Mouse (Mus musculus) cerebellum, adult 9-11 months (tissue): ENCODE measurements around the gene Rbm20.

Source experiments
- DNase-seq: peaks from one replicate; pipeline ENCODE4 v3.0.0; 2022

Gene Rbm20

GRCm38 (mm10) chr19:53855781-53856180 is 178.7 kb downstream of the Rbm20 start:
- no peak for DNase-seq

- no peak for DNase-seq
Measured at GRCm38 (mm10) chr19:53856794-53857193, 179.7 kb downstream of the Rbm20 start.

GRCm38 (mm10) chr19:53857962-53858361 is 180.9 kb downstream of the Rbm20 start:
- no peak for DNase-seq

DNA sequence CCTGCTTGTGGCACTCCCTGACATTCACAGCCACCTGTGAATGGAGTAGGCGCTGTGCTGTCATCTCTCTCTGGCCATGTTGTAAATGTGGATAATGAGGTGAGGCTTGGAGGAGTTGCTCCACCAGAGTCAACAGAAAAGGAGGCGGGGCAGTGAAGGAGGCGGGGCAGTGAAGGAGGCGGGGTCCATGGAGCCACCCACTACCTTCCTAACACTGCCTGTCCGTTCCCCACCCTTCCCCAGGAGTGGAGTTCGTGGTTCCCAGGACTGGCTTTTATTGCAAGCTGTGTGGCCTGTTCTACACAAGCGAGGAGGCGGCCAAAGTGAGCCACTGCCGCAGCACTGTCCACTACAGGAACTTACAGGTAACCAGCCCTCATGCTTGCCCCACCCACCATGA is 182.0 kb downstream of the Rbm20 start:
- DNase-seq: no peak

DNA sequence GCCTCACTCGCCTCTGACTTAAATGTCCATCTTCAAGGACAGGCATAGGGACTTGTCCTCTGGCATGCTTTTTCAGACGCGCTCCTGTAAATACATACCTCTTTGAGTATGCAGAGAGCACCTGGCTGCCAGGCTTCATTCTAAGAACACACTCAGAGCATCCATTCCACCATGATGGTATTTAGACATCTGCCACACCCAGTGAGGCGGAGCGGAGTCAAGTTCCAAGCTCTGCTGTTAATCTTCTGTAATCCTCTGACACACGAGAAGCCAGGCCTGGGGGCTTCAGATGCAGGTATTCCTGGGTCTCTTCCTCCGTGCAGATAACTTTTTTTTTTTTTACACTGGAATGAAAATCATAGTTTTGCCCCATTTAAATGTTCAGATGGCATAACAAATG is 182.5 kb downstream of the Rbm20 start:
- no peak for DNase-seq

DNA sequence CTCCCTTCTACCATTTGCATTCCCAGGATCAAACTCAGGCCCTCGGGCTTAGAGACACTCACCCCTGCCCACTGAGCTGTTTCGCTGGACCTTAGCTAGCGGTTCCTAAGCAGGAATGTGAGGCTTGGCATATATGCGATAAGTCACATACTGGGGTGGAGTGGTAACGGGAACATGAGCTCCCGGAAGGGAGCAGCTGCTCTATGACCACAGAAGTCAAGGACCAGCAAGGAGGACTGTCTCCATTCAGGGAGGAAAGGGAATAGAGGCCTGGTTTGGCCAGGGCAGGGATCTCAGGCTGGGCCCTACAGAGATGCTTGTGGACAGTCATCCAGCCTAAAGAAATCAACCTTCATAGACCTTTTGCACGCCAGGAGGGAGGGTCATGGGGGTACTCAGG is 184.2 kb downstream of the Rbm20 start:
- DNase-seq: no peak

GRCm38 (mm10) chr19:53862573-53863246 is 185.6 kb downstream of the Rbm20 start:
- DNase-seq: no peak

- no peak for DNase-seq
Measured at GRCm38 (mm10) chr19:53867238-53867637, 190.1 kb downstream of the Rbm20 start.

DNA sequence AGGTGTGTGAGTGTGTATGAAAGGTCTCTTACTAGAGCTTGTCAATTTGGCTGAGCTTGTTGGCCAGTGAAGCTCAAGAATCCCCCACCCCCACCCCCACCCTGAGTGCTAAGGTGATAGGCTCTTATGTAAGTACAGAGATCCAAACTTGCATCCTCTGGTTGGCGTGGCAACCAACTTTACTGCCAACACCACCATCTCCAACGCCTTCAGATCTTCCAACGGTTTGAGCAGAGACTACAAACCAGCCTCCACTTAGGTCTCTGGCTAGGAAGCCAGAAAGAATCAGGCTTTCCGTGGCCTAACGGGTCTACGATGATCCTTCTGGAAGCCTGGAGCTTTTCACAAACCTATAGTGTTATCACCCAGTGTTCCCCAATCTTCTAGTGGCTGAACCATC is 191.0 kb downstream of the Rbm20 start:
- no peak for DNase-seq

DNA sequence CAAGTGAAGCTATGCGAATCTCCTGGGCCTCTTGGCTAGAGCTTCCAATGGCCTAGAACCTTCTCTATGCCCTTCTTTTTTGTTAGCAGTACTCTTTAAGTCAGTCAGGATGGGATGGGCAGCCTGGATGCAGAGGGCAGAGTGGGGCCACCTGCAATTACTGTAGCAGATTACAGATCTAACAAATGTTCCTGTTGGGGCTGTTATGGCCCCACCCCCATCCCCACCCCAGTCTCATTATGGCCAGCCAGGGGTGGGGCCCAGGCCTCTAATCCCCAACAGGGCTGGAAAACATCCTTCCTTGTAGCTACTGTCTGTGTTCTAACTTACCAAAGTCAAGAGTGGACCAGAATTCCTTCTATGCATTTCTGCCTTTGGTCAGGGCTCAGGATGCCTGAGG is 191.7 kb downstream of the Rbm20 start:
- DNase-seq: no peak

DNA sequence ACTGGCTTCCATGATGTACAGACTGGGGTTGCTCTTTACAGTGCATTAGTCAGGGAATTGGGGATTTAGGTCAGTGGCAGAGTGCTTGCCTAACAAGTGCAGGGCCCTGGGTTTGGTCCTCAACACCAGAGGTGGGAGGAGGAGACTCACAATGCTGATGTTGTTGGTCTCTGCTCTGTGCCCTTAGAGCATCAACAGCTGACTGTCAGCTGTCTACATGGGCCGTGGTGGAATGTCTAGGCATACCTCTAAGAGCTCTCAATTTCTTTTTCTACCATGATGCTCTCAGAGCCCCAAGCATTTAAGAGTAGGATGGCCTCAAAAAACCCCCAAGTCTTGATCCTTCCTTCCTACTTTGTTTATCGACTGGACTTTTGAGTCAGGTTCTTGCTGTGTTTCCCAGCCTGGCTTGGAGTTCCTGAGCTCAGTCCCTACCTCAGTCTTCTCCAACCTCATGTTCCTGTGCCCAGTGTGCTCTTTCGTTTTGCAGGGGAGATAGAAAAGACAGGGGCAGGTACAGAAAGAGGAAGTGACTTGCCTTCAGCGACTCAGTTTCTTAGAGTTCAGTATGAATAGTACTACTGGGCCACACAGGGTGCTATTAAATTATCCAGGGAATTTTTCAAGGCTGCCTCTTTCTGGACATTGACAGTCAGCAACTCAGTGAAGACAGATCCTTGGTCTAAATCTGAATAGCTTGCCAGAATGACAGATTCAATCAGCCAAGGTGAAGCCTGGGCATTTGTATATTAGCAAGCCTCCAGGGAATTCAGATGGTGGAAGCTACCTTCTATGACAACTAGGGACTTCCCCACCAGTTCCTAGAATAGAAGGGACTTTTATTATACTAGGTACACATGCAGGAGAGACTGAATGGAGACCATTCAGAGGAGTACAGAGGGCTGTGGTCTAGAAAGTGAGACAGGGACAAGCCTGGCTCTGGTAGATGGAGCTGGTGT is 192.6 kb downstream of the Rbm20 start:
- no peak for DNase-seq

DNA sequence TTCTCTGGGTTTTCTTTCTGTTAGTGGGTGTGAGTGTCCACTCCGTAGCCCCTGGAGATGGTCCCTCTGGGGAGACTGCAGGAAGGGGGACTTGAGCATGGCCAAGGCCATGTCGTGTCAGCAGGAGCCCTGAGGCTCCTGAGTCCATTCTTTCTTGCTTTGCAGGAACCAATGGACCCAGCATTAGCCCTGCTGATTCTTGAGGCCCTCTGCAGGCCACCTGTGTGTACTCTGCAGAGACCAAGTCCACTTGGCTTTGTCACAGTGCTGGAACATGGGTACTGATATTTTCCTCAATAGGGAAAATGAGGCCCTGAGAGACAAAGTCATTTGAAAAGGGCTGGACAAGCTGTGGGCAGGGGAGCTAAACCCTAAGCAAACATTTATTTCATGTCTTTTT is 193.5 kb downstream of the Rbm20 start:
- DNase-seq: no peak

- no peak for DNase-seq
Measured at GRCm38 (mm10) chr19:53871502-53871901, 194.4 kb downstream of the Rbm20 start.

DNA sequence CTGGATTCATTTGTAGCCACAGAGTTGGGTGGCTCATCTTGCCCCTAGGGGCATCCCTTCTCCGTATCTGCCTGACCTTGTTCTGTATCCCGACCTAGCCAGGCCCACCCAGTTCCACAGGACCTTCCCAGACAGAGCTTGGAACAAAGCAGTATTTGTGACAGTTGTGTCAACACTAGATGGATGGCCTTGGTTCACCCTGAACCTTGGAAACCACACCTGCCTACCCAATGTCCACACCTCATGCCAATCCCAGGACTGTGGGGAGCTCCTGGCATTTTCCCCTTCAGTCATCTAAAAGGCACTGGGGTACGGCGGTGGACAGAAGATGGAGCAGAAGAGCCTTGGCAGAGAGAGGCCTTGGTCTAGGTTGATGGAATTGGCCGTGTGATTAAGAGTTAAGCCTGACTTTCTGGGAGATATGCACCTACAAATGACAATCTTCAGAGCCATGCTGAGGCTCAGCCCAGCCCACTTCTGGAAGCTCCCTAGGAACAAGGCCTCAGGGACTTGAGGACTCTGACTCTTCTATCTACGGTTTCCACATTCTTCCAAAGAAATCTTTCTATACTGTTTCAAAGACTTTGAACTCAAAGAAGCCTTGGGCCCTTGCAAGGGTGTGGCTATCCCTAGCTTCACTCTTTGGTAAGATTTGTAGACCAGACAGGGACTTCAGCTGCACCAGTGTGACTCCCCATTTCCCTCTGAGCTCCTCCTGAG is 196.0 kb downstream of the Rbm20 start:
- no peak for DNase-seq

GRCm38 (mm10) chr19:53875246-53875645 is 198.1 kb downstream of the Rbm20 start:
- no peak for DNase-seq

- DNase-seq: no peak
Measured at GRCm38 (mm10) chr19:53877779-53878178, 200.7 kb downstream of the Rbm20 start.

DNA sequence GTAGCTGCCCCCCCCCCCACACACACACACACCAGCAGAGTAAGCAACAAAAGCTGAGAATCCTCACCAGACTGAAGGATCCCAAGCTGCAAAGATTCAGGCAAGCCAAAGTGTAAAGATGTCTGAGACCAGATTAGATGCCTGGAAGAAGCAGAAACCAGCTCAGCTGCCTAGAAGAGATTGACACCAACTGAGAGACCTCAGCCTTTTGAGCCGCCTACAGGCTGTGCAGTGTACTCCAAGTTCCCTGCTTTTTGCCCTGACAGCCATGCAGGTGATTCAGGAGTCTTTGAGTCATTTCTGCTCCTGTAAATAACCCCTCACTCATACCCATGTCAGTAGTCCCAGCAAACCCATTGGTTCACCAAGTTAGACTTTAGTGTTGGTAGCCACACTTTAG is 203.4 kb downstream of the Rbm20 start:
- no peak for DNase-seq

DNA sequence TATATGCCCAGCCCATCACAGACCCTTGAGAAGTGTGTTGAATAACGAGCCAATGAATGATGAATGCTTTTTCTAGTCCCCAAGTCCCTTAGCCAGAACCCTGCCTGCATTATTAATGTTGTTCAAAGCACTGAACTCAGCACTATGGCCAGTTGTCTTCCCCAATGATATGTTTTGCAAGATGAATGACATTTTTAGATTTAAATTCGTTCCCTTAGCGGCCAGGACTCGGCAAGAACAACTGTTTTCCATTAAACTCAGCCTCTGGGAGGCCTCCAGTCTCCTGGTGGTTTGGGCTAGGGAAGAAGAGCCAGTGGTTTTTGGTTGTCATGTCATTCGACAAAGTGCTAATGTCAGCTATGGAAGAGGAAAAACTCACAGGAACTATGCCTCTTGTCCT is 204.7 kb downstream of the Rbm20 start:
- DNase-seq: no peak

DNA sequence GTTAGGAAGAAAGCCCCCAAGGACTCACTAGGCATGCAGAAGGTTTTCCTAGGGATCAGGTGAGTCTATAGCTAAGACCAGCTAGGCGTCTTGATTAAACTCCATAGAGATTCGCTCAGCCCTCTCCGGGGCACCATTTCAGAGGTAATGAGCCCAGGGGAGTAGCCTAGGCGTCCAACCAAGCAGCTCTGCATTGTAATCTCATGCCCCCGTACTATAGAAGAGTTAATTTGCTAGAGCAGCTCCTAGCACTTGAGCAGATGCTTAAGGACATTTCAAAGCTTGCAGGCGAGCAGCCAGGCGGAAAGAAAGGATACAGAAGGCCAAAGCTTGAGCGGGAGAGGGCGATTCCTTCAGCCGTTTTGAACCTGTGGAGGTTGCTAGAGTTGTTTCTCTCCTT is 208.3 kb downstream of the Rbm20 start:
- no peak for DNase-seq

DNA sequence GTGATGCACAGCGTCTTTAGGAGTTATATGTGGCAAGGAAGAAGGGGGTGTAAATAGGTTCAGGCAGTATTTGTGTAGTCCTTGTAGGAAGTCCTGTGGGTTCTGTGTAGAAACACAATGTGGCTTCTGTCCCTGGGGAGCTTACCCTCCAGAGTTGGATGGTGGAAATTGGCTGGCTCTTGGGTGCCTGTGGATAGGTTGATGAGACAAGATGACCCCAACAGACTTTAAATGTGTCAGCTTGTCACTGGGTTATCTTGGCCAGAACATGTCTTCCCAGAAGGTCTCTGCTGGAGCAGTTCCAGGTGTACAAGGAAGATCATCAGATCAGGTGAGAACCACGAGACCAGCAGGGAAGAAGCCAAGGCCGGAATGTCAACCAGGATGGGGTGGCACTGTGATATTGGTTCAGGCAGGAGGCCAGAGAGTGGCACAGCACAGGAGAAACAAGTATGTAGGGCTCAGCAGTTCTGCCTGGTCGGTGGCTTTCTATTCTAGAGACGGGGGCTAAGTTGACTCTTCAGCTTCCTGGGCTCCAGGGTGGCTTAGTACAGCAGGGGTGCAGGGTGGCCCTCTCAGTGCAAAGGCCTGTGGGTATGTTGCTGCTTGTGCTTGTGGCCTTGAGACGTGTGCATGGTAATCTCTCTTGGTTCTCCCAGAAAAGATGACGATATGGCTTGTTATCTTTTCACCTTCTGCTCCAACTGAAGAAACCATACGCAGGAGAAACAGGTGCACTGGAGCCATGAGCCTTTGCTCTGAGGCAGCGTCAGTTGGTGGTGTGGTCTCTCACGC is 209.7 kb downstream of the Rbm20 start:
- DNase-seq: peak; percentile 47

DNA sequence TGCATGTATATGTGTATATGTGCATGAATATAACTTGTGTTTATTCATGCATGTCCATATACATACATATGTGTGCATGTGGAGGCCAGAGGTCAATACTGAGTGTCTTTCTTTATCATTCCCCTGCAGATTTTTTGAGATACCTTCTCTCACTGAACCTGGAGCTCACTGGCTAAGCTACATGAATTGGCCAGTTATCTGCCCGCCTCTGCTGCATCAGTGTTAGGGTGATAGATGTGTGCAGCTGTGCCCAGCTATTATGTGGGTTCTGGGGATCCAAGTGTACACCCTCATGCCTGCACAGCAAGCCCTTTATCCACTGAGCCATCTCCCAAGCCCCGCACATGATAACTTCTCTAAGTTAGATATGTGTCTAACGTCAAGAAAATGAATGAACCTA is 210.7 kb downstream of the Rbm20 start:
- no peak for DNase-seq

DNA sequence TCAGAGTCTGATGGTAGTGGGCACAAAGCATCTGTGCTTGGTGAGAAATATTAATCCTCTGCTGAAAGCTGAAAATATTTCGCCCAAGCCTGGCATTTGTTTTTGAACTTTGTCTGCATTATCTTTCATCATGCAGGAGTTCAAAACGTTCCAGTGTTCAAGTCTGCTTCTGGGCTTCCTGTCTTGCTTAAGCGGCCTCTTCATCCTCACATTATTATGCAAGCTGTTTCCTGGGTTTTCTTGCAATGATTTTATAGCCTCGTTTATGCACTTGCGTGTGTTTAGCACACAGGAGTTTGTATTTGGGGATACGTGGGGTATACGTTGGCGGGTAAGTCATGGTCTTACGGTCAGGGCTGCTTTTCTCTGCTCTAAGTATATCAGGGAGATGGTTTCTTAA is 211.2 kb downstream of the Rbm20 start:
- no peak for DNase-seq

GRCm38 (mm10) chr19:53889555-53889954 is 212.4 kb downstream of the Rbm20 start:
- DNase-seq: no peak
